Mouse (Mus musculus): ENCODE results near the gene Slc27a5.

The Slc27a5 gene

GRCm38 (mm10) chr7:12998053-12998452 is at the start of gene Slc27a5:
Gene Slc27a5 (minus strand): TSS chr7:12998192.
- no peak for DNase-seq (ENCODE audit: low read depth, low spot score)

- DNase-seq (ENCODE audit: low read depth, low spot score), result peak; percentile 84
Observed at GRCm38 (mm10) chr7:13046084-13046483, 48.1 kb upstream of the Slc27a5 start.

- no peak for DNase-seq (ENCODE audit: low read depth, low spot score)
Observed at GRCm38 (mm10) chr7:13044254-13044625, 46.2 kb upstream of the Slc27a5 start.

- no peak for DNase-seq (ENCODE audit: low read depth, low spot score)
Observed at GRCm38 (mm10) chr7:13043445-13044253, 45.7 kb upstream of the Slc27a5 start.

GRCm38 (mm10) chr7:13043120-13043444 is 45.1 kb upstream of the Slc27a5 start:
- DNase-seq (ENCODE audit: low read depth, low spot score), result no peak

- no peak for DNase-seq (ENCODE audit: low read depth, low spot score)
Observed at GRCm38 (mm10) chr7:13042511-13042910, 44.5 kb upstream of the Slc27a5 start.

- no peak for DNase-seq (ENCODE audit: low read depth, low spot score)
Observed at GRCm38 (mm10) chr7:13041256-13041655, 43.3 kb upstream of the Slc27a5 start.

GRCm38 (mm10) chr7:13039181-13039580 is 41.2 kb upstream of the Slc27a5 start:
- DNase-seq (ENCODE audit: low read depth, low spot score), result no peak

- no peak for DNase-seq (ENCODE audit: low read depth, low spot score)
Observed at GRCm38 (mm10) chr7:13038621-13039169, 40.7 kb upstream of the Slc27a5 start.

GRCm38 (mm10) chr7:13037901-13038555 is 40.0 kb upstream of the Slc27a5 start, which contains the start of gene Ube2m:
Gene Ube2m (minus strand): TSS chr7:13038275.
- DNase-seq (ENCODE audit: low read depth, low spot score), result peak; percentile 94

GRCm38 (mm10) chr7:13037366-13037765 is 39.4 kb upstream of the Slc27a5 start:
- DNase-seq (ENCODE audit: low read depth, low spot score), result no peak

GRCm38 (mm10) chr7:13036806-13037205 is 38.8 kb upstream of the Slc27a5 start:
- DNase-seq (ENCODE audit: low read depth, low spot score), result no peak

- DNase-seq (ENCODE audit: low read depth, low spot score), result no peak
Observed at GRCm38 (mm10) chr7:13035211-13035855, 37.3 kb upstream of the Slc27a5 start.

GRCm38 (mm10) chr7:13034148-13034977 is 36.4 kb upstream of the Slc27a5 start, which contains the start of gene Chmp2a:
Gene Chmp2a (minus strand): TSS chr7:13034807.
- DNase-seq (ENCODE audit: low read depth, low spot score), result peak; percentile 98

- DNase-seq (ENCODE audit: low read depth, low spot score), result no peak
Observed at GRCm38 (mm10) chr7:13033451-13034147, 35.6 kb upstream of the Slc27a5 start.

- no peak for DNase-seq (ENCODE audit: low read depth, low spot score)
Observed at GRCm38 (mm10) chr7:13032541-13032940, 34.5 kb upstream of the Slc27a5 start.

GRCm38 (mm10) chr7:13031983-13032382 is 34.0 kb upstream of the Slc27a5 start:
- no peak for DNase-seq (ENCODE audit: low read depth, low spot score)

- DNase-seq (ENCODE audit: low read depth, low spot score), result no peak
Observed at GRCm38 (mm10) chr7:13031069-13031468, 33.1 kb upstream of the Slc27a5 start.

GRCm38 (mm10) chr7:13028986-13029385 is 31.0 kb upstream of the Slc27a5 start:
- DNase-seq (ENCODE audit: low read depth, low spot score), result no peak

- no peak for DNase-seq (ENCODE audit: low read depth, low spot score)
Observed at GRCm38 (mm10) chr7:13025511-13026112, 27.6 kb upstream of the Slc27a5 start.
